Mouse (Mus musculus) lung, embryonic 16.5 days (tissue): ENCODE measurements around the gene 1700034J05Rik. TPM values are rescaled to one million over a fixed set of nuclear protein-coding genes. Genes with fewer than 3 reads are reported as not detected.

ENCODE experiments used
- ATAC-seq: fragments of 200-750 bp; cut with Nextera tagmentation; 2 replicates; pipeline ENCODE4 v1.8.0; 2017; ENCODE audit warnings: low read depth, mild to moderate bottlenecking, moderate library complexity
- H3K27ac ChIP-seq: fragments of 300-500 bp; sonication (generic); 2 replicates; pipeline ENCODE4 v1.5.1; 2014; ENCODE audit warnings: mild to moderate bottlenecking, control low read depth, low read length
- H3K27me3 ChIP-seq: fragments of 300-500 bp; sonication (generic); 2 replicates; pipeline ENCODE4 v1.6.1; 2014; ENCODE audit warnings: low read depth, low read length, mixed read lengths; ENCODE audit not compliant: control insufficient read depth, insufficient read depth
- H3K36me3 ChIP-seq: fragments of 300-500 bp; sonication (generic); 2 replicates; pipeline ENCODE4 v1.6.1; 2014; ENCODE audit warnings: low read length; ENCODE audit not compliant: control insufficient read depth, insufficient read depth
- H3K4me1 ChIP-seq: fragments of 300-500 bp; sonication (generic); replicated peaks from 2 replicates; pipeline ENCODE4 v1.6.1; 2014; ENCODE audit warnings: low read length, mixed read lengths; ENCODE audit not compliant: control insufficient read depth, insufficient read depth
- H3K4me2 ChIP-seq: fragments of 300-500 bp; sonication (generic); 2 replicates; pipeline ENCODE4 v1.6.1; 2014; ENCODE audit warnings: low read depth, low read length, control low read depth
- H3K4me3 ChIP-seq: fragments of 300-500 bp; sonication (generic); 2 replicates; pipeline ENCODE4 v1.5.1; 2014; ENCODE audit warnings: mild to moderate bottlenecking, low read length, control low read depth
- H3K9ac ChIP-seq: fragments of 300-500 bp; sonication (generic); 2 replicates; pipeline ENCODE4 v1.6.1; 2014; ENCODE audit warnings: low read length, control low read depth
- H3K9me3 ChIP-seq: fragments of 300-500 bp; sonication (generic); 2 replicates; pipeline ENCODE4 v1.6.1; 2016; ENCODE audit warnings: low read length; ENCODE audit not compliant: control insufficient read depth
- WGBS: fragments of 180-500 bp; shearing (Covaris S2); extraction: QIAGEN DNeasy Blood & Tissue Kit; methylation state at CpG from one replicate; pipeline ENCODE4 v1.1.7; 2014; 5-methylcytosine and 5-hydroxymethylcytosine counted together
- polyA plus RNA-seq: library from polyadenylated mRNA; unstranded; fragments of >200 nt; fragmentation: Nextera tagmentation; extraction: Ambion mirVana; gene quantifications from 2 replicates; pipeline ENCODE4 v1.2.1, GENCODE M21; 2015

1700034J05Rik gene
- polyA plus RNA-seq, 1 experiment from 2014 or later = 0.20 TPM

- Histone ChIP-seq H3K36me3 (no peaks in the 10 kb centered on the region), H3K9ac (no peak overlapping the region), H3K4me2 (no peak overlapping the region), H3K4me3 (no peak overlapping the region), H3K4me1 (peaks cover 6% of the 10 kb centered on the region), H3K27ac (no peak overlapping the region), H3K9me3 (no peaks in the 10 kb centered on the region), H3K27me3 (no peaks in the 10 kb centered on the region)
- no peak for ATAC-seq
- 70% methylated on average over 5 of the region's 5 CpGs for WGBS
These were observed 47.0 kb downstream of the 1700034J05Rik start for GRCm38 (mm10) chr6:146907061-146907794.

GRCm38 (mm10) chr6:146906000-146906786 lies 48.0 kb downstream of the 1700034J05Rik start:
- Histone ChIP-seq H3K27me3 (no peaks in the 10 kb centered on the region), H3K4me2 (no peak overlapping the region), H3K36me3 (0 out of 2 replicates have a peak, but pooled peaks cover under 1% of the 10 kb centered on the region), H3K27ac (no peak overlapping the region), H3K9ac (no peak overlapping the region), H3K4me1 (peaks cover 3% of the 10 kb centered on the region; the same call in 1 of the 2 replicates), H3K9me3 (no peaks in the 10 kb centered on the region), H3K4me3 (no peak overlapping the region)
- WGBS = 81% methylated on average over 3 of the region's 3 CpGs
- no peak for ATAC-seq

DNA sequence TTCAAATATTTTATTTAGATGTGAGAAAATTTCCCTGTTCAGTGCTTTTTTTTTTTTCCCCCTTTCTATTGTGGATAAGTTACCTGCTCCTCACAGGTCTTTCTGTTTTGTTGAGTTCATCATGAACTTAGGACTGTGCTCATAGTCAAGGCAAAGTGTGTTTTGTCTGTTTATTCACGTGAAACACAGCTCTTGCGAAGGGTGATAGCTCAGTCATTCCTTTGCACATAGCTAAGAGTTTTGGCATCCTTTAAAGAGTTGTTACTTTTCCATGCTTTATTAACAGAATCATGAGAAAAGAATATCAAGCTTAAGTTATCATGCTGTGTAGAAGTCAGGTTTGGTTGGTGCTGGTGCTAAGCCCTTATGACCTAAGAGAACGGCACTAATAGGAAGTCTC lies 49.5 kb downstream of the 1700034J05Rik start:
- 74% methylated on average over 3 of the region's 3 CpGs for WGBS

DNA sequence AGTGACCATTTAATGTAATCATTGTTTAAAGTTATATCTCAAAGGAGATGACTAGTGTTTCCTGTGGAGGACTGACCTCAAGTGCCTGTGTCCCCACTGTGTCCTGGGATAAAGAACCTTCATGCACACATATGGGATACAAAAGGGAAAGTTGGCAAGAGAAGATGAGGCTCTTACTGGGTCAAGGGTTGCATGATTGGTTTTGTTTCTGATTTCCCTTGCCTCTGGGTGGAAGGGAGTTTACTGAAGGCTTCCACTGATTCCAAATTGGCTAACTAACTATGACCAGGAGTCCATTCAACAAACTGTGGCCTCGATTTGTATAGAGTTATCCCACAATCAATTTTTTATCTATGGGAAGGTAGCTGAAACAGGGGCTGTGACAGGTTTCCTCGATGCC lies 50.6 kb downstream of the 1700034J05Rik start:
- Histone ChIP-seq H3K9ac (no peak overlapping the region), H3K36me3 (0 out of 2 replicates have a peak, but pooled peaks cover 2% of the 10 kb centered on the region), H3K27me3 (no peaks in the 10 kb centered on the region), H3K4me2 (no peak overlapping the region), H3K4me1 (peaks cover 9% of the 10 kb centered on the region), H3K27ac (no peak overlapping the region), H3K9me3 (no peaks in the 10 kb centered on the region), H3K4me3 (no peak overlapping the region)
- no peak for ATAC-seq
- WGBS = 91% methylated on average over 2 of the region's 2 CpGs

More for the DNA sequence above, 49.5 kb downstream of the 1700034J05Rik start:
- Histone ChIP-seq H3K27me3 (no peaks in the 10 kb centered on the region), H3K36me3 (0 out of 2 replicates have a peak, but pooled peaks cover 2% of the 10 kb centered on the region), H3K9ac (no peak overlapping the region), H3K4me1 (no peaks in the 10 kb centered on the region), H3K4me2 (no peak overlapping the region), H3K27ac (no peak overlapping the region), H3K4me3 (no peak overlapping the region), H3K9me3 (no peaks in the 10 kb centered on the region)
- ATAC-seq = no peak

DNA sequence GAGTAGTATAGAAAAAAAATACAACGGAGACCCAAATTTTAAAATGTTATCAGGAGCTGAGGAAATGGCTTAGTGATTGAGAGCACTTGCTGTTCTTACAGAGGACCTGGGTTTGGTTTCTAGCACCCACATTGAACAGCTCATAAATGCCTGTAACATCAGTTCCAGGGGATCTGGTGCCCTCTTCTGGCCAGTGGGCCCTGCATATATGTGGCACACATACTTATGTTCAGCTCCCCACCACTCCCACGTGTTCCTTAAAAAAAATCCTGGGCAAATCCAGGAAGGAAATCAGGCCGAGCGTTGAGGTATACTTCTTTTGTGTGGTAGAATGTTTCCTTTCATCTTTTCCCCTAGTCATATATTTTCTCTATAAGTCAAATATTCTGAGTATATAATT lies 52.3 kb downstream of the 1700034J05Rik start:
- Histone ChIP-seq H3K9ac (no peak overlapping the region), H3K4me1 (peaks cover 10% of the 10 kb centered on the region), H3K27me3 (no peaks in the 10 kb centered on the region), H3K27ac (no peak overlapping the region), H3K4me3 (no peak overlapping the region), H3K4me2 (no peak overlapping the region), H3K36me3 (0 out of 2 replicates have a peak, but pooled peaks cover 2% of the 10 kb centered on the region), H3K9me3 (no peaks in the 10 kb centered on the region)
- 84% methylated on average over 4 of the region's 4 CpGs for WGBS
- no peak for ATAC-seq

Other genes with a start within 250 kb of the 1700034J05Rik start
- 13.5 and 15.6 TPM in 2 replicates for gene Stk38l, start 229.4 kb downstream of the 1700034J05Rik start, polyA plus RNA-seq
- gene Arntl2, start 158.4 kb downstream of the 1700034J05Rik start, polyA plus RNA-seq = 3.9 and 4.4 TPM in 2 replicates
- not detected in 2 replicates for gene Smco2, start 104.3 kb downstream of the 1700034J05Rik start, polyA plus RNA-seq
- 46.8 and 50.5 TPM in 2 replicates for gene Ppfibp1, start 65.9 kb downstream of the 1700034J05Rik start, polyA plus RNA-seq
- gene Rep15, start 78.2 kb upstream of the 1700034J05Rik start, polyA plus RNA-seq = 0.73 and 0.87 TPM in 2 replicates
- 95.7 and 101 TPM in 2 replicates for gene Mrps35, start 88.3 kb upstream of the 1700034J05Rik start, polyA plus RNA-seq
- gene Mansc4, start 132.6 kb upstream of the 1700034J05Rik start, polyA plus RNA-seq = 7.5 and 8.2 TPM in 2 replicates
- gene Klhl42, start 137.0 kb upstream of the 1700034J05Rik start, polyA plus RNA-seq = 6.7 and 7.6 TPM in 2 replicates